Mouse (Mus musculus): ENCODE measurements around the gene Adssl1. TPM values are rescaled to one million over a fixed set of nuclear protein-coding genes. Genes with fewer than 3 reads are reported as not detected.

Gene Adssl1
- polyA plus RNA-seq, 1 experiment from 2014 or later: 3.3 TPM

DNA sequence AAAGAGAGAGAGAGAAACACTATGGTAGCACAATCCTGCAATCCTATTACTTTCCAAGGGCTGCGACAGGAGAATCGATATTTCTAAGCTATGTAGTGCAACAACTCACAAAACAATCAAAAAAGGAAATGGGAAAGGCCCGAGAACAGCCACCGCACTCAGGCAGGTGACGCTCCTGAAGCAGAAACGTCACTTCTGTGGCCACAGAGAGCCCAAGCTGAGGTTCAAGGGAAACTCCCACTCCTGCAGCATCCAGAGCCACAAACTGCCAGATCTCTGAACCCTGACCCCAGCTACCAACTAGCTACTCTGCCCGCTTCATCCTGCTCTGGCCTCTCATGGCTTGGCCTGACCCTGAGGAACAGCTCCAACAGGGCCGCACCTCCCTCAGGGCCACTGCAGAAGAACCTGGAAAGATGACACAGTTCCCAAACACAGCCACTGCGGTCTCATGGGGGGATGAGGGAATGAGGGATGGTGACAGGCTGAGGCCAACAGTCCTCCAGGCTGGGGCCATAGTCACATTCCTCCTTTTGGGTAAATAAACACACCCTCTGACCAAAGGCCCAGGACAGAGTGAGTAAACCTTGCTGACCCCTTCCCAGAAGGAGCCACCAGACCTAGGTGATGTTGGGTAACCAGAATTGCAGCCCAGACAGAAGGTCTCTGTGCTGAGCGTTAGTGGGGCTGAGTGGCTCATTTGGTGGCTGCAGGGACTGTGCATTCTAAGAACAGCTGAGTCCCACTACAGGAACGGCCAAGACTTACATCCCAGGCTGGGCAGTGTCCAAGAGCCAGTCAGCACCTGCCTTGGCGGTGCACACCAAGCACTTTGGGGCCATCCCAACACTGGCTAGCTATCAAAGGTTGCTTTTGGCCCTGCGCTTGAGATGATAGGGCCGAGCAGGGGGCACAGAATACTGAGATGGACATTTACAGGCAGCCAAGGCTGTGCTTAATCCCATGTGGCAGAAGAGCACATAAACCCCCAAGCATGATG lies 32.4 kb upstream of the Adssl1 start:
- H3K4me3 ChIP-seq: no peak overlapping the region
- peaks cover 18% of the 10 kb centered on the region for H3K4me1 ChIP-seq

DNA sequence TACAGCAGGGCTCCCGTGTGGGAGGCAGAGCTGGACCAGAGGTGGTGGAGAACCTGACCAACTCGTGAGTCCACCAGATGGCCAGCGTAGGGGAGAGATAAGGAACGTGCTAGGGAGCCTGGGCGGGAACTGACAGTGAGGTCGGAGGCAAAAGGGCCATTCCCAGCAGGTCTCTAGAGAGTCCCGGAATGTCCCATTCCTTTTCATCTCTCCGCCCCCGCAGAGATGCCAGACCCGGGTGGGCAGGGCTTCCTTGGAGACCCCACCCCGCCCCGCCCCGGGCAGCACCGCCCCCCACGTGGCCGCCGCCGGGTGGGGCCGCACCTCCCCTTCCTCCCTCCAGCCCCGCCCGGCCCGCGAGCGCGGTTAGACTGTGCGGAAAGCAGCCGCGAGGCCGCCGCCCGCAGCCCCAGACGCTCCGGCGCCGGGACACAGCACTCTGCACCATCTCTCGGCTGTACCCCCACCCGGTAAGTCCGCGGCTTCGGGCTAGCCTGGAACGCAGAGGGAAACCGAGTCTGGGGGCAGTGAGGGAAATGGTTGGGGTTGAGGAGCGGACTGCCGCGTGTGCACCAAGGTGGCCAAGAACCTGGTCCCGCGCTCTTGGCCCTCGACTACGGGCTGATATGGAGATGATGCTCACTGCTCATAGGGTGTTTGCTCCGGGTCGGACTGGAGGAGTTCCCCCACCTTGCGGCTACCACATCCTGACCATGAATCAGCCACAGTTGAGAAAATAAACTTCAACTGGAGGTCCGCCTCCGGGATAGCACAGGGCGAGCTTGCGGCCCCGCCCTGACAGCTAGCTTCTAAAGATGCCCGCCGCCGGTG lies 31.2 kb upstream of the Adssl1 start, which contains the start of gene Inf2:
Gene Inf2 (plus strand): TSS at position 359 of the 831 bp plus-strand sequence.
- Histone ChIP-seq H3K9ac (peak within 1 kb of the TSS; percentile 55), H3K9me3 (replicated peaks) (no peaks in the 10 kb centered on the region), H3K4me3 (peak within 1 kb of the TSS; percentile 46), H3K4me2 (replicated peaks) (peak within 1 kb of the TSS; percentile 89), H3K27me3 (peaks cover 57% of the 10 kb centered on the region), H3K4me1 (peaks cover 18% of the 10 kb centered on the region), H3K27ac (no peak within 1 kb of the TSS), H3K36me3 (no peaks in the 10 kb centered on the region)
- ATAC-seq (ENCODE audit: low FRiP score): peak; percentile 81
- under 1% methylated on average over 54 of the region's 60 CpGs for WGBS

More for the DNA sequence above, 32.4 kb upstream of the Adssl1 start:
- no peak for ATAC-seq (ENCODE audit: low FRiP score)
- Histone ChIP-seq H3K4me2 (replicated peaks) (peak overlapping the region; percentile 89; the same call in 1 of the 2 replicates), H3K9me3 (replicated peaks) (no peaks in the 10 kb centered on the region), H3K9ac (no peak overlapping the region), H3K27me3 (peaks cover 53% of the 10 kb centered on the region), H3K36me3 (no peaks in the 10 kb centered on the region), H3K27ac (no peak overlapping the region)
- 75% methylated on average over 14 of the region's 14 CpGs for WGBS

GRCm38 (mm10) chr12:112589491-112590191 lies 30.2 kb upstream of the Adssl1 start:
- ATAC-seq (ENCODE audit: low FRiP score): no peak
- Histone ChIP-seq H3K4me3 (peak overlapping the region; percentile 46; the same call in 1 of the 2 replicates), H3K9ac (no peak overlapping the region), H3K4me2 (replicated peaks) (peak overlapping the region; percentile 89), H3K27me3 (peaks cover 57% of the 10 kb centered on the region), H3K9me3 (replicated peaks) (no peaks in the 10 kb centered on the region), H3K4me1 (peaks cover 24% of the 10 kb centered on the region), H3K36me3 (no peaks in the 10 kb centered on the region), H3K27ac (no peak overlapping the region)
- WGBS: 60% methylated on average over 8 of the region's 8 CpGs

GRCm38 (mm10) chr12:112590566-112591239 lies 29.1 kb upstream of the Adssl1 start:
- Histone ChIP-seq H3K9me3 (replicated peaks) (no peaks in the 10 kb centered on the region), H3K4me3 (no peak overlapping the region), H3K27ac (no peak overlapping the region), H3K4me2 (replicated peaks) (no peak overlapping the region), H3K9ac (no peak overlapping the region), H3K36me3 (no peaks in the 10 kb centered on the region), H3K27me3 (peaks cover 57% of the 10 kb centered on the region), H3K4me1 (peaks cover 30% of the 10 kb centered on the region)
- WGBS: 70% methylated on average over 8 of the region's 8 CpGs
- ATAC-seq (ENCODE audit: low FRiP score): no peak

DNA sequence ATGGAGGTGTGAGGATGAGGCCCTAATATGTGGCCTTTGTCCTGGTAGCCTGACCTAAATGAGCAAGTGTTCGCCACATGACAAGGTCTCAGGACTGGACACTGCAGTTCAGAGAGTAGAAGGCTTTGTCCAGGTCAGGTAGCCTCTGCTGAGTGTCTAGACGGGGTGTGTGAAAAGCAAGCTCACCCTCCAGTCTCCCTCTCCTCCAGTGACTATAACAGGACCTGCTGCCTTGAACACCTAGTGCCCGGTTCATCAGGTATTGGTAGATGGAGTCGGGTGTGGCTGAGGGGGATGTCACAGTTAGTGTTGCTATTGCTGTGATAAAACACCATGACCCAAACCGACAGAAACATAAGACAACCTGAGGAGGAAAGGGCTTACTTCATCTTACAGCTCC lies 28.6 kb upstream of the Adssl1 start:
- no peak overlapping the region for H3K27ac ChIP-seq
- no peak for ATAC-seq (ENCODE audit: low FRiP score)
- WGBS: 92% methylated on average over 5 of the region's 5 CpGs
- H3K36me3 ChIP-seq: no peaks in the 10 kb centered on the region
- H3K9ac ChIP-seq: no peak overlapping the region
- H3K4me3 ChIP-seq: no peak overlapping the region
- peaks cover 54% of the 10 kb centered on the region for H3K27me3 ChIP-seq
- peaks cover 30% of the 10 kb centered on the region for H3K4me1 ChIP-seq
- H3K9me3 ChIP-seq (replicated peaks): no peaks in the 10 kb centered on the region
- H3K4me2 ChIP-seq (replicated peaks): no peak overlapping the region

- Histone ChIP-seq H3K27me3 (peaks cover 50% of the 10 kb centered on the region), H3K9me3 (replicated peaks) (no peaks in the 10 kb centered on the region), H3K4me1 (peaks cover 30% of the 10 kb centered on the region), H3K4me3 (no peak overlapping the region), H3K9ac (no peak overlapping the region), H3K4me2 (replicated peaks) (no peak overlapping the region), H3K27ac (no peak overlapping the region), H3K36me3 (no peaks in the 10 kb centered on the region)
- WGBS: 86% methylated on average over 3 of the region's 3 CpGs
- ATAC-seq (ENCODE audit: low FRiP score): no peak
Measured at GRCm38 (mm10) chr12:112591730-112592129, 28.1 kb upstream of the Adssl1 start.

DNA sequence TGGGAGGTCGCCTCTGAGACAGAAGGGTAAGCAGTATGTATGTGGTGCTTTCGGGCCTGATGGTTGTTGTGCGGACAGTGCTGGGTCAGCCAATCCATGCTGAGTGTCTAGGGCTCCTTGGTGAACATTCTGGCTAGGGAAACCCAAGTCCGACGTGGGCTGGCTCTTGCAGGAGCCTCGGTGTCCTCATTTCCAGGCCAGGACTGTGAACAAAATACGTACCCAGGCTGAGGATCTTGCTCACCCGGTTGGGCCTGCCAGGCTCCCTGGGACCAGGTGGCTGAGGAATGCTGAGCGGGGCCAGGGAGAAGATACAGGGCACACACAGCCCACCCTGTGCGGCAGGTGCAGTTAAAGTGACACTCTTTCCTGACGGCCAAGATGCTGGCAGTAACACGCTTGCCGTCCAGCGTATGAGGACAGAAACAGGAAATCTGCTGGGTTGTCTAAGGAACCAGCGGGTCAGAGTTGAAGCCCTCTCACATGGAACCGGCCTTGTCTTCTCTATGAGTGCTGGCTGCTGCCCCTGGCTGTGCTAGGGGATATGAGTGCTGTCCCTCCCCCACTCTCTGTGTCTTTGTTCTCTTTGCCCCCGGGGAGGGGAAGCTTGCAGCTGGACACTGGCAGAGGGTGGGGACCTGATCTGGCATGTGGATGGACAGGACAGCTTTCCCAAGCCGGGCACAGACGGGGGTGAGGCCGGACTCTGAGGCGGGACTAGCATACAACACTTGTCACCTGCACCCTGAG lies 26.7 kb upstream of the Adssl1 start:
- Histone ChIP-seq H3K27ac (no peak overlapping the region), H3K27me3 (peaks cover 40% of the 10 kb centered on the region), H3K36me3 (no peaks in the 10 kb centered on the region), H3K4me3 (no peak overlapping the region), H3K9ac (no peak overlapping the region), H3K9me3 (replicated peaks) (no peaks in the 10 kb centered on the region), H3K4me2 (replicated peaks) (no peak overlapping the region), H3K4me1 (peaks cover 28% of the 10 kb centered on the region)
- 67% methylated on average over 21 of the region's 21 CpGs for WGBS
- ATAC-seq (ENCODE audit: low FRiP score): no peak

GRCm38 (mm10) chr12:112593951-112594915 lies 25.6 kb upstream of the Adssl1 start:
- H3K4me1 ChIP-seq: peaks cover 18% of the 10 kb centered on the region
- no peak overlapping the region for H3K4me2 ChIP-seq (replicated peaks)
- H3K4me3 ChIP-seq: no peak overlapping the region
- H3K27me3 ChIP-seq: peaks cover 32% of the 10 kb centered on the region
- WGBS: 73% methylated on average over 16 of the region's 16 CpGs
- no peaks in the 10 kb centered on the region for H3K36me3 ChIP-seq
- H3K9me3 ChIP-seq (replicated peaks): no peaks in the 10 kb centered on the region
- no peak for ATAC-seq (ENCODE audit: low FRiP score)
- H3K27ac ChIP-seq: no peak overlapping the region
- H3K9ac ChIP-seq: no peak overlapping the region

DNA sequence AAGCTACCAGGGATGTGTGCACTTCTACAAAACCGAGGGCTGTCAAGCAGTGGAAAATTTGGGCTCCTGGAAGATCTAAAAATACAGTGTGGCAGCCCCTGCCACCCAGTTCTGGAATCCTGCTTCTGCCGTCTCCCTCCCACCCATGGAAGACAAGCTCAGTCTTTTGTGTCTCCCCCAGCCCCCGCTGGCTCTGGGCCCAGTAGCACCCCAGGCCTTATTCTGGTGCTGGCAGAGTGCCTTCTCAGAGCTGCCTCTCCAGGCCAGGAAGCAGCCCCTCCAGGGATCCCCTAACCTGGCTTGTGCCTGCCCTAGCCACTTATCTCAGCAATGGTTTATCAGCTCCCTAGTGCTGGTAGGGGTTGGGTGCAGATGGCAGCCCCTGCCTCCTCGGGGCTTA lies 24.9 kb upstream of the Adssl1 start:
- no peaks in the 10 kb centered on the region for H3K36me3 ChIP-seq
- H3K27me3 ChIP-seq: peaks cover 25% of the 10 kb centered on the region
- H3K4me1 ChIP-seq: peaks cover 16% of the 10 kb centered on the region
- WGBS: 48% methylated on average over 4 of the region's 4 CpGs
- H3K9ac ChIP-seq: no peak overlapping the region
- H3K27ac ChIP-seq: peak overlapping the region; percentile 19; the same call in 1 of the 2 replicates
- no peak overlapping the region for H3K4me3 ChIP-seq
- no peaks in the 10 kb centered on the region for H3K9me3 ChIP-seq (replicated peaks)
- no peak overlapping the region for H3K4me2 ChIP-seq (replicated peaks)
- ATAC-seq (ENCODE audit: low FRiP score): no peak

DNA sequence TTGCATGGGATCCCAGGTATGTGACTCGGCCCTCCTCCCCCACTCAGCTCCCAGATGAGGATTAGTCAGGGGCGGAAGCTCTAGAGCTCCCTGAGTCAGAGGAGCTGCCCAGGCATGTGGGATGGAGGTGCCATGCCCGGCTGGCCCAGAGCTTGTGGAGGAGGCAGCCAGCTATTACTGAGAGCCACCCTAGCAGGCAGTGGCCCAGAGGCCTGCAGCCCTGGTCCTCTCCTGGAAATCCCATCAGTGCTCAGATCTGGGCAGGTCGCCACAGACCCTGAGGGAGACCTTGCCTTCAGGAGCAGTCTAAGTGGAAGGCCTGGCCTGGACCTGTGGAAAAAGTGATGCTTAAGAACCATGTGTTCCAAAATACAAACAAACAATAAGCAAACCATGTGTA lies 24.2 kb upstream of the Adssl1 start:
- no peak overlapping the region; the same call in 1 of the 2 replicates for H3K27ac ChIP-seq
- ATAC-seq (ENCODE audit: low FRiP score): no peak
- H3K9ac ChIP-seq: no peak overlapping the region
- H3K27me3 ChIP-seq: peaks cover 19% of the 10 kb centered on the region
- WGBS: 83% methylated on average over 4 of the region's 4 CpGs
- H3K4me2 ChIP-seq (replicated peaks): no peak overlapping the region
- no peak overlapping the region for H3K4me3 ChIP-seq
- H3K36me3 ChIP-seq: no peaks in the 10 kb centered on the region
- H3K9me3 ChIP-seq (replicated peaks): no peaks in the 10 kb centered on the region
- peaks cover 16% of the 10 kb centered on the region for H3K4me1 ChIP-seq
